Mouse (Mus musculus): ENCODE data around the gene Arhgdib.
A peak's percentile ranks its signal among the peaks of the same experiment; 100 is the strongest.

Arhgdib gene

GRCm38 (mm10) chr6:136920320-136921257 is 21.1 kb downstream of the Arhgdib start:
- peak; percentile 86 for DNase-seq (ENCODE audit: low spot score)

GRCm38 (mm10) chr6:136917885-136918284 is 23.8 kb downstream of the Arhgdib start:
- no peak for DNase-seq (ENCODE audit: low spot score)

- DNase-seq (ENCODE audit: low spot score), result no peak
These were observed 25.8 kb downstream of the Arhgdib start for GRCm38 (mm10) chr6:136915721-136916395.

- DNase-seq (ENCODE audit: low spot score), result no peak
These were observed 27.5 kb downstream of the Arhgdib start for GRCm38 (mm10) chr6:136914234-136914633.

- no peak for DNase-seq (ENCODE audit: low spot score)
These were observed 28.1 kb downstream of the Arhgdib start for GRCm38 (mm10) chr6:136913384-136914126.

- no peak for DNase-seq (ENCODE audit: low spot score)
These were observed 28.9 kb downstream of the Arhgdib start for GRCm38 (mm10) chr6:136912751-136913265.

GRCm38 (mm10) chr6:136910247-136910890 is 31.3 kb downstream of the Arhgdib start:
- DNase-seq (ENCODE audit: low spot score), result no peak

GRCm38 (mm10) chr6:136906937-136907293 is 34.8 kb downstream of the Arhgdib start:
- DNase-seq (ENCODE audit: low spot score), result no peak

GRCm38 (mm10) chr6:136906283-136906936 is 35.3 kb downstream of the Arhgdib start:
- no peak for DNase-seq (ENCODE audit: low spot score)

GRCm38 (mm10) chr6:136903885-136904470 is 37.7 kb downstream of the Arhgdib start:
- no peak for DNase-seq (ENCODE audit: low spot score)

- no peak for DNase-seq (ENCODE audit: low spot score)
These were observed 39.2 kb downstream of the Arhgdib start for GRCm38 (mm10) chr6:136902527-136902926.

- DNase-seq (ENCODE audit: low spot score), result no peak
These were observed 40.7 kb downstream of the Arhgdib start for GRCm38 (mm10) chr6:136901010-136901409.

- no peak for DNase-seq (ENCODE audit: low spot score)
These were observed 41.2 kb downstream of the Arhgdib start for GRCm38 (mm10) chr6:136900369-136901009.

GRCm38 (mm10) chr6:136898954-136899353 is 42.7 kb downstream of the Arhgdib start:
- DNase-seq (ENCODE audit: low spot score), result no peak

GRCm38 (mm10) chr6:136898222-136898621 is 43.5 kb downstream of the Arhgdib start:
- no peak for DNase-seq (ENCODE audit: low spot score)

- no peak for DNase-seq (ENCODE audit: low spot score)
These were observed 43.9 kb downstream of the Arhgdib start for GRCm38 (mm10) chr6:136897789-136898188.

- DNase-seq (ENCODE audit: low spot score), result no peak
These were observed 47.0 kb downstream of the Arhgdib start for GRCm38 (mm10) chr6:136894532-136895339.

- no peak for DNase-seq (ENCODE audit: low spot score)
These were observed 49.7 kb downstream of the Arhgdib start for GRCm38 (mm10) chr6:136892002-136892401.

GRCm38 (mm10) chr6:136889554-136889953 is 52.1 kb downstream of the Arhgdib start:
- no peak for DNase-seq (ENCODE audit: low spot score)

Measured in layer of hippocampus, adult 11-12 months (tissue).